Mouse (Mus musculus) lung, embryonic 16.5 days (tissue): ENCODE measurements at regions not wholly inside any gene's neighbourhood (a gene's known extent, or its start where the extent isn't known, plus 50 kb on each side); places are given as distances from the start of the nearest gene placed in this dataset.

ENCODE experiments used
- ATAC-seq: fragments of 200-750 bp; cut with Nextera tagmentation; 2 replicates; pipeline ENCODE4 v1.8.0; 2017; ENCODE audit warnings: low read depth, mild to moderate bottlenecking, moderate library complexity
- H3K27ac ChIP-seq: fragments of 300-500 bp; sonication (generic); 2 replicates; pipeline ENCODE4 v1.5.1; 2014; ENCODE audit warnings: mild to moderate bottlenecking, control low read depth, low read length
- H3K27me3 ChIP-seq: fragments of 300-500 bp; sonication (generic); 2 replicates; pipeline ENCODE4 v1.6.1; 2014; ENCODE audit warnings: low read depth, low read length, mixed read lengths; ENCODE audit not compliant: control insufficient read depth, insufficient read depth
- H3K36me3 ChIP-seq: fragments of 300-500 bp; sonication (generic); 2 replicates; pipeline ENCODE4 v1.6.1; 2014; ENCODE audit warnings: low read length; ENCODE audit not compliant: control insufficient read depth, insufficient read depth
- H3K4me1 ChIP-seq: fragments of 300-500 bp; sonication (generic); replicated peaks from 2 replicates; pipeline ENCODE4 v1.6.1; 2014; ENCODE audit warnings: low read length, mixed read lengths; ENCODE audit not compliant: control insufficient read depth, insufficient read depth
- H3K4me2 ChIP-seq: fragments of 300-500 bp; sonication (generic); 2 replicates; pipeline ENCODE4 v1.6.1; 2014; ENCODE audit warnings: low read depth, low read length, control low read depth
- H3K4me3 ChIP-seq: fragments of 300-500 bp; sonication (generic); 2 replicates; pipeline ENCODE4 v1.5.1; 2014; ENCODE audit warnings: mild to moderate bottlenecking, low read length, control low read depth
- H3K9ac ChIP-seq: fragments of 300-500 bp; sonication (generic); 2 replicates; pipeline ENCODE4 v1.6.1; 2014; ENCODE audit warnings: low read length, control low read depth
- H3K9me3 ChIP-seq: fragments of 300-500 bp; sonication (generic); 2 replicates; pipeline ENCODE4 v1.6.1; 2016; ENCODE audit warnings: low read length; ENCODE audit not compliant: control insufficient read depth
- WGBS: fragments of 180-500 bp; shearing (Covaris S2); extraction: QIAGEN DNeasy Blood & Tissue Kit; methylation state at CpG from one replicate; pipeline ENCODE4 v1.1.7; 2014; 5-methylcytosine and 5-hydroxymethylcytosine counted together

GRCm38 (mm10) chr14:110276192-110276591 is 478.8 kb downstream of the Slitrk6 start:
- Histone ChIP-seq H3K36me3 (no peaks in the 10 kb centered on the region), H3K27ac (no peak overlapping the region), H3K4me1 (no peaks in the 10 kb centered on the region), H3K4me3 (no peak overlapping the region), H3K9me3 (no peaks in the 10 kb centered on the region), H3K4me2 (no peak overlapping the region), H3K27me3 (no peaks in the 10 kb centered on the region), H3K9ac (no peak overlapping the region)
- 17% methylated on average over 1 of the region's 1 CpGs for WGBS
- no peak for ATAC-seq

- H3K36me3 ChIP-seq = no peaks in the 10 kb centered on the region
- H3K9ac ChIP-seq = no peak overlapping the region
- H3K27ac ChIP-seq = no peak overlapping the region
- H3K4me3 ChIP-seq = no peak overlapping the region
- 78% methylated on average over 2 of the region's 2 CpGs for WGBS
- no peaks in the 10 kb centered on the region for H3K27me3 ChIP-seq
- no peaks in the 10 kb centered on the region for H3K9me3 ChIP-seq
- no peak overlapping the region for H3K4me2 ChIP-seq
- H3K4me1 ChIP-seq = no peaks in the 10 kb centered on the region
- no peak for ATAC-seq
Observed at GRCm38 (mm10) chr14:110271270-110271669, 483.7 kb downstream of the Slitrk6 start.

- Histone ChIP-seq H3K36me3 (no peaks in the 10 kb centered on the region), H3K9me3 (no peaks in the 10 kb centered on the region), H3K4me3 (no peak overlapping the region), H3K4me1 (no peaks in the 10 kb centered on the region), H3K27me3 (no peaks in the 10 kb centered on the region), H3K27ac (no peak overlapping the region), H3K4me2 (no peak overlapping the region), H3K9ac (no peak overlapping the region)
- ATAC-seq = peak; percentile 45
- WGBS = 53% methylated on average over 1 of the region's 1 CpGs
Observed at GRCm38 (mm10) chr14:110244466-110244865, 510.5 kb downstream of the Slitrk6 start.

- Histone ChIP-seq H3K9ac (no peak overlapping the region), H3K9me3 (no peaks in the 10 kb centered on the region), H3K27ac (no peak overlapping the region), H3K4me3 (no peak overlapping the region), H3K36me3 (no peaks in the 10 kb centered on the region), H3K4me2 (no peak overlapping the region), H3K4me1 (no peaks in the 10 kb centered on the region), H3K27me3 (no peaks in the 10 kb centered on the region)
- 87% methylated on average over 2 of the region's 2 CpGs for WGBS
- ATAC-seq = no peak
Observed at GRCm38 (mm10) chr14:110243549-110243948, 511.4 kb downstream of the Slitrk6 start.

GRCm38 (mm10) chr14:110238800-110239199 is 516.1 kb downstream of the Slitrk6 start:
- 78% methylated on average over 2 of the region's 2 CpGs for WGBS
- no peaks in the 10 kb centered on the region for H3K27me3 ChIP-seq
- no peak overlapping the region for H3K4me3 ChIP-seq
- no peak overlapping the region for H3K4me2 ChIP-seq
- H3K9me3 ChIP-seq = no peaks in the 10 kb centered on the region
- no peaks in the 10 kb centered on the region for H3K36me3 ChIP-seq
- H3K9ac ChIP-seq = no peak overlapping the region
- no peak for ATAC-seq
- H3K4me1 ChIP-seq = no peaks in the 10 kb centered on the region
- no peak overlapping the region for H3K27ac ChIP-seq

GRCm38 (mm10) chr14:110224678-110225446 is 530.1 kb downstream of the Slitrk6 start:
- no peaks in the 10 kb centered on the region for H3K36me3 ChIP-seq
- no peak overlapping the region for H3K4me2 ChIP-seq
- no peaks in the 10 kb centered on the region for H3K4me1 ChIP-seq
- no peaks in the 10 kb centered on the region for H3K9me3 ChIP-seq
- no peak overlapping the region for H3K4me3 ChIP-seq
- WGBS = 40% methylated on average over 6 of the region's 6 CpGs
- H3K27me3 ChIP-seq = no peaks in the 10 kb centered on the region
- no peak overlapping the region for H3K9ac ChIP-seq
- ATAC-seq = peak; percentile 92
- no peak overlapping the region for H3K27ac ChIP-seq

GRCm38 (mm10) chr14:110190987-110191607 is 563.9 kb downstream of the Slitrk6 start:
- Histone ChIP-seq H3K27me3 (no peaks in the 10 kb centered on the region), H3K36me3 (no peaks in the 10 kb centered on the region), H3K27ac (no peak overlapping the region), H3K9ac (no peak overlapping the region), H3K9me3 (no peaks in the 10 kb centered on the region), H3K4me1 (no peaks in the 10 kb centered on the region), H3K4me2 (no peak overlapping the region), H3K4me3 (no peak overlapping the region)
- 87% methylated on average over 2 of the region's 2 CpGs for WGBS
- no peak for ATAC-seq

GRCm38 (mm10) chr14:110190471-110190870 is 564.5 kb downstream of the Slitrk6 start:
- no peak for ATAC-seq
- Histone ChIP-seq H3K4me3 (no peak overlapping the region), H3K9me3 (no peaks in the 10 kb centered on the region), H3K27ac (no peak overlapping the region), H3K36me3 (no peaks in the 10 kb centered on the region), H3K4me2 (no peak overlapping the region), H3K27me3 (no peaks in the 10 kb centered on the region), H3K4me1 (no peaks in the 10 kb centered on the region), H3K9ac (no peak overlapping the region)
- WGBS = 63% methylated on average over 3 of the region's 3 CpGs

- H3K4me3 ChIP-seq = no peak overlapping the region
- no peaks in the 10 kb centered on the region for H3K27me3 ChIP-seq
- H3K9me3 ChIP-seq = no peaks in the 10 kb centered on the region
- ATAC-seq = no peak
- no peaks in the 10 kb centered on the region for H3K36me3 ChIP-seq
- H3K4me2 ChIP-seq = no peak overlapping the region
- H3K27ac ChIP-seq = no peak overlapping the region
- no peaks in the 10 kb centered on the region for H3K4me1 ChIP-seq
- H3K9ac ChIP-seq = no peak overlapping the region
Observed at GRCm38 (mm10) chr14:110179166-110179565, 575.8 kb downstream of the Slitrk6 start.
